Mouse (Mus musculus) lung, embryonic 14.5 days (tissue): ENCODE measurements at regions not wholly inside any gene's neighbourhood (a gene's known extent, or its start where the extent isn't known, plus 50 kb on each side); places are given as distances from the start of the nearest gene placed in this dataset.
A peak's percentile ranks its signal among the peaks of the same experiment; 100 is the strongest.

Experiments
- ATAC-seq: fragments of 200-750 bp; cut with Nextera tagmentation; 2 replicates; pipeline ENCODE4 v1.8.0; 2017; ENCODE audit warnings: mild to moderate bottlenecking, moderate TSS enrichment, moderate library complexity; ENCODE audit not compliant: insufficient read depth
- DNase-seq: peaks from one replicate; pipeline ENCODE4 v3.0.0-alpha.2; 2015
- H3K27ac ChIP-seq: fragments of 300-500 bp; sonication (generic); 2 replicates; pipeline ENCODE4 v1.5.1; 2014; ENCODE audit warnings: low read depth, mild to moderate bottlenecking, moderate library complexity
- H3K27me3 ChIP-seq: fragments of 300-500 bp; sonication (generic); 2 replicates; pipeline ENCODE4 v1.6.1; 2014; ENCODE audit warnings: low read length, control low read depth; ENCODE audit not compliant: insufficient read depth
- H3K36me3 ChIP-seq: fragments of 300-500 bp; sonication (generic); 2 replicates; pipeline ENCODE4 v1.6.1; 2014; ENCODE audit warnings: control low read depth; ENCODE audit not compliant: insufficient read depth
- H3K4me1 ChIP-seq: fragments of 300-500 bp; sonication (generic); 2 replicates; pipeline ENCODE4 v1.6.1; 2014; ENCODE audit warnings: antibody characterized with exemption, control low read depth; ENCODE audit not compliant: insufficient read depth
- H3K4me2 ChIP-seq: fragments of 300-500 bp; sonication (generic); 2 replicates; pipeline ENCODE4 v1.6.1; 2014; ENCODE audit warnings: mild to moderate bottlenecking
- H3K4me3 ChIP-seq: fragments of 300-500 bp; sonication (generic); 2 replicates; pipeline ENCODE4 v1.5.1; 2014; ENCODE audit warnings: low read depth, low read length
- H3K9ac ChIP-seq: fragments of 300-500 bp; sonication (generic); 2 replicates; pipeline ENCODE4 v1.6.1; 2014
- H3K9me3 ChIP-seq: fragments of 300-500 bp; sonication (generic); 2 replicates; pipeline ENCODE4 v1.6.1; 2016; ENCODE audit warnings: low read depth, low read length, control low read depth
- CTCF ChIP-seq: IDR thresholded peaks from 2 replicates; pipeline ENCODE4 v1.5.1; 2016; ENCODE audit warnings: antibody characterized with exemption, low read depth
- WGBS: fragments of 180-500 bp; shearing (Covaris S2); extraction: QIAGEN DNeasy Blood & Tissue Kit; methylation state at CpG from one replicate; pipeline ENCODE4 v1.1.7; 2014; 5-methylcytosine and 5-hydroxymethylcytosine counted together

GRCm38 (mm10) chr11:48657851-48658250, 142.3 kb upstream of the Rack1 start:
- Histone ChIP-seq H3K9ac (no peak overlapping the region), H3K4me3 (no peak overlapping the region), H3K4me2 (no peak overlapping the region), H3K9me3 (no peaks in the 10 kb centered on the region), H3K27me3 (no peaks in the 10 kb centered on the region), H3K4me1 (no peaks in the 10 kb centered on the region), H3K36me3 (no peaks in the 10 kb centered on the region), H3K27ac (no peak overlapping the region)
- DNase-seq: no peak
- 67% methylated on average over 5 of the region's 5 CpGs for WGBS
- ATAC-seq: no peak
- TF ChIP-seq CTCF: no peak

- Histone ChIP-seq H3K9me3 (no peaks in the 10 kb centered on the region), H3K4me2 (no peak overlapping the region), H3K4me1 (no peaks in the 10 kb centered on the region), H3K4me3 (no peak overlapping the region), H3K27me3 (no peaks in the 10 kb centered on the region), H3K36me3 (no peaks in the 10 kb centered on the region), H3K9ac (no peak overlapping the region), H3K27ac (no peak overlapping the region)
- WGBS: 58% methylated on average over 4 of the region's 4 CpGs
- TF ChIP-seq CTCF: no peak
- ATAC-seq (no peak), DNase-seq (no peak)
Measured at GRCm38 (mm10) chr11:48661641-48662040, 138.5 kb upstream of the Rack1 start.

GRCm38 (mm10) chr11:48684781-48685314, 115.3 kb upstream of the Rack1 start:
- Histone ChIP-seq H3K4me3 (no peak overlapping the region), H3K27me3 (no peaks in the 10 kb centered on the region), H3K27ac (no peak overlapping the region), H3K9me3 (no peaks in the 10 kb centered on the region), H3K36me3 (no peaks in the 10 kb centered on the region), H3K4me1 (no peaks in the 10 kb centered on the region), H3K9ac (no peak overlapping the region), H3K4me2 (no peak overlapping the region)
- 68% methylated on average over 3 of the region's 3 CpGs for WGBS
- DNase-seq (no peak), ATAC-seq (no peak)
- no peak for TF ChIP-seq CTCF

GRCm38 (mm10) chr11:48690070-48690469, 110.1 kb upstream of the Rack1 start:
- DNase-seq: peak; percentile 6
- Histone ChIP-seq H3K9me3 (no peaks in the 10 kb centered on the region), H3K27ac (no peak overlapping the region), H3K4me3 (no peak overlapping the region), H3K4me2 (no peak overlapping the region), H3K9ac (no peak overlapping the region), H3K36me3 (no peaks in the 10 kb centered on the region), H3K27me3 (no peaks in the 10 kb centered on the region), H3K4me1 (no peaks in the 10 kb centered on the region)
- peak; percentile 24; the same call in 1 of the 2 replicates for TF ChIP-seq CTCF
- no peak for ATAC-seq
- 50% methylated on average over 4 of the region's 4 CpGs for WGBS

- H3K4me2 ChIP-seq: no peak overlapping the region
- no peaks in the 10 kb centered on the region for H3K27me3 ChIP-seq
- DNase-seq (peak; percentile 77), ATAC-seq (no peak)
- no peak for TF ChIP-seq CTCF
- H3K27ac ChIP-seq: no peak overlapping the region
- 84% methylated on average over 2 of the region's 2 CpGs for WGBS
- no peaks in the 10 kb centered on the region for H3K4me1 ChIP-seq
- H3K4me3 ChIP-seq: no peak overlapping the region
- H3K9ac ChIP-seq: no peak overlapping the region
- H3K9me3 ChIP-seq: no peaks in the 10 kb centered on the region
- no peaks in the 10 kb centered on the region for H3K36me3 ChIP-seq
Measured at GRCm38 (mm10) chr11:48696352-48696751, 103.8 kb upstream of the Rack1 start.

DNA sequence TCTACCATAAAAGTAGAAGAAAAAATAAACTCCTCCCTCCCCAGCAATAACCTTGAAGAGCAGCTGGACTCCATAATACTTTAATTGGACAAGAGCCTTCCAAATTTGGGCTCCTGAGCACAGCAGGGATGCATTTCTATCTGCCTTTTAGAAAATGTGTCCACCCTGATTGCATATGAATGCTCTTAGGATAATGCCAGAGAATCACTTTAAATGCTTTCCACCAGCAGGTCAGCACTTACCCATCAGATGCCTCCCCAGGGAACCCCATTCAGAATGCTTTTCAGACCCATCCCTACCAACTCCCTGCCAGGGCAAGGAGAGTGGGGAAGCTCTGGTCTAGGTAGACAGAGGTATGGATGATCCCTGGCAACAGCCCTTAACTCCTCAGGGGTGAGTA, 102.9 kb upstream of the Rack1 start:
- no peak for TF ChIP-seq CTCF
- Histone ChIP-seq H3K36me3 (no peaks in the 10 kb centered on the region), H3K4me3 (no peak overlapping the region), H3K27ac (no peak overlapping the region), H3K9ac (no peak overlapping the region), H3K4me1 (no peaks in the 10 kb centered on the region), H3K9me3 (no peaks in the 10 kb centered on the region), H3K27me3 (no peaks in the 10 kb centered on the region), H3K4me2 (no peak overlapping the region)
- ATAC-seq (no peak), DNase-seq (no peak)

DNA sequence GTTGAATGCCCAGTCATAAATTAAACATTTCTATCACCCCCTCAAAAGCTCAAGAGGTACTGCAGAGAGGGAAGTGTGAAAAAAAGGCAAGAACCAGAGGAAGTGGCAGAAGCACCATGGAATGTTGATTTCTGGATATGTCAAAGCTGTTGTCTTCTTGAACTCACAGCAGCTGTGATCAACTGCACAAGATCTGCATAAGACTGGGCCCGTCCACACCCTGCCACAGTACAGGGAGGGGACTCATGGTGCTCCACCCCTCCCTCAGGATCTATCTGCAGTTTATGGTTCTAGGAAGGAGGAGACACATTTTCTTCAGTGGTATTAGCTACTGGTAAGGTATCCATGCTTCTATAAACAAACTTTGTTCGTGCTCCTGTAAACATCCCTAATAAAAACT, 92.9 kb upstream of the Rack1 start:
- DNase-seq (no peak), ATAC-seq (no peak)
- no peak for TF ChIP-seq CTCF
- H3K27me3 ChIP-seq: no peaks in the 10 kb centered on the region
- no peak overlapping the region for H3K9ac ChIP-seq
- WGBS: 54% methylated on average over 2 of the region's 2 CpGs
- no peak overlapping the region for H3K4me3 ChIP-seq
- H3K27ac ChIP-seq: no peak overlapping the region
- H3K9me3 ChIP-seq: no peaks in the 10 kb centered on the region
- no peaks in the 10 kb centered on the region for H3K4me1 ChIP-seq
- no peak overlapping the region for H3K4me2 ChIP-seq
- no peaks in the 10 kb centered on the region for H3K36me3 ChIP-seq

DNA sequence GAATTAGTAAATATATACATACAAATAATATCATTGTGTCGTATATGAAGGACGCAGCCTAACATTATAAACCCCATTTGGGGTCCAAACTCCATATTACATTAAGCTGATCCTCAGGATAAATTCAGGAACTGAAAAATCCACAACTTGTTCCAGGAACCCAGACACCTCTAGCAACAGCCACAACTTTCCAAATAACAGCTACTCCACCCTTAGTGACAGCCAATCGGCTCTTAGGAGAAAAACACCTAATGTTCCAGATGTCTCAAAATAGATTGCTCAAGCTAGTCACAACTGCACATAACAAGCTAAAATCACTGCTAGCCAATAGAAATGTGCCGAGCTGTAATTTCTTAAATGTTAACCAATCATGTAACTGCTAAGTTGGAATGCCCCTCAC, 89.2 kb upstream of the Rack1 start:
- Histone ChIP-seq H3K27me3 (no peaks in the 10 kb centered on the region), H3K9me3 (no peaks in the 10 kb centered on the region), H3K9ac (no peak overlapping the region), H3K4me1 (no peaks in the 10 kb centered on the region), H3K36me3 (no peaks in the 10 kb centered on the region), H3K27ac (no peak overlapping the region), H3K4me3 (no peak overlapping the region), H3K4me2 (no peak overlapping the region)
- DNase-seq (no peak), ATAC-seq (no peak)
- TF ChIP-seq CTCF: no peak
- 89% methylated on average over 4 of the region's 4 CpGs for WGBS
